Mouse (Mus musculus) limb, embryonic 12.5 days (tissue): ENCODE data around the gene Lig3. TPM values are rescaled to one million over a fixed set of nuclear protein-coding genes. Genes with fewer than 3 reads are reported as not detected.

Source experiments
- ATAC-seq: fragments of 200-750 bp; cut with Nextera tagmentation; 2 replicates; pipeline ENCODE4 v1.8.0; 2017; ENCODE audit warnings: low read depth, moderate TSS enrichment; ENCODE audit not compliant: insufficient number of reproducible peaks, insufficient read depth, low FRiP score, low TSS enrichment
- H3K27ac ChIP-seq: fragments of 300-500 bp; sonication (generic); 2 replicates; pipeline ENCODE4 v1.5.1; 2016; ENCODE audit warnings: mild to moderate bottlenecking, moderate library complexity
- H3K27me3 ChIP-seq: fragments of 300-500 bp; sonication (generic); 2 replicates; pipeline ENCODE4 v1.6.1; 2016; ENCODE audit warnings: mild to moderate bottlenecking, moderate library complexity
- H3K36me3 ChIP-seq: fragments of 300-500 bp; sonication (generic); 2 replicates; pipeline ENCODE4 v1.6.1; 2016; ENCODE audit warnings: mild to moderate bottlenecking, moderate library complexity
- H3K4me1 ChIP-seq: fragments of 300-500 bp; sonication (generic); replicated peaks from 2 replicates; pipeline ENCODE4 v1.6.1; 2016
- H3K4me2 ChIP-seq: fragments of 300-500 bp; sonication (generic); 2 replicates; pipeline ENCODE4 v1.6.1; 2016; ENCODE audit warnings: mild to moderate bottlenecking, moderate library complexity
- H3K4me3 ChIP-seq: fragments of 300-500 bp; sonication (generic); replicated peaks from 2 replicates; pipeline ENCODE4 v1.5.1; 2016; ENCODE audit warnings: mild to moderate bottlenecking
- H3K9ac ChIP-seq: fragments of 300-500 bp; sonication (generic); replicated peaks from 2 replicates; pipeline ENCODE4 v1.6.1; 2016; ENCODE audit warnings: mild to moderate bottlenecking, moderate library complexity
- H3K9me3 ChIP-seq: fragments of 300-500 bp; sonication (generic); 2 replicates; pipeline ENCODE4 v1.6.1; 2016; ENCODE audit warnings: mild to moderate bottlenecking, moderate library complexity
- WGBS: fragments of 180-500 bp; shearing (Covaris S2); methylation state at CpG from one replicate; pipeline ENCODE4 v1.1.7; 2016; 5-methylcytosine and 5-hydroxymethylcytosine counted together
- polyA plus RNA-seq: library from polyadenylated mRNA; unstranded; fragments of >200 nt; fragmentation: Nextera tagmentation; extraction: Ambion mirVana; gene quantifications from 2 replicates; pipeline ENCODE4 v1.2.1, GENCODE M21; 2016

Gene Lig3
- polyA plus RNA-seq, 1 experiment from 2014 or later, result 48.6 TPM

DNA sequence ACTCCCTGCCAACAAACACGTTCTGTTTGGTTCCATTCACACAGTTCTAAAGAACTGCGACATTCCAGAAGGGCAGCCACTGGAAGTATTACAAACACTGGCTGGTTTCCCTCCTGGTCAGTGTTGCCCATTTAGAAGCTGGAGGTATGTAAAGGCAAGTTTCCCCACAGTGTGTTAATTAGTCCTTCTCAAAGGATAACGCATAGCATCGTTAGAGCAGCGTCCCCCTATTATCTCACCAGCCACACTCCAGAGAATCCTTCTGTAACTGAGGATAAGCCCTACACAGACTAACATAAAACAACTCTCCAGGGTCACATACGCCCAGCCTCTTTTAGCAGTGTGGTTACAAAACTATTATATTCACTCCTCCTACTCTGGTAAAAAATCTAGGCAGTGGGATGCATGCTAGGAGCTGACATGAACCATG, 66.7 kb downstream of the Lig3 start:
- peak overlapping the region; percentile 56 for H3K27ac ChIP-seq
- H3K27me3 ChIP-seq, result peaks cover 4% of the 10 kb centered on the region; the same call in 1 of the 2 replicates
- H3K9me3 ChIP-seq, result no peaks in the 10 kb centered on the region
- no peak overlapping the region for H3K4me2 ChIP-seq
- H3K36me3 ChIP-seq, result no peaks in the 10 kb centered on the region
- H3K4me1 ChIP-seq, result peaks cover 44% of the 10 kb centered on the region
- H3K9ac ChIP-seq, result no peak overlapping the region
- WGBS, result 41% methylated on average over 6 of the region's 6 CpGs
- no peak overlapping the region for H3K4me3 ChIP-seq
- ATAC-seq, result no peak

DNA sequence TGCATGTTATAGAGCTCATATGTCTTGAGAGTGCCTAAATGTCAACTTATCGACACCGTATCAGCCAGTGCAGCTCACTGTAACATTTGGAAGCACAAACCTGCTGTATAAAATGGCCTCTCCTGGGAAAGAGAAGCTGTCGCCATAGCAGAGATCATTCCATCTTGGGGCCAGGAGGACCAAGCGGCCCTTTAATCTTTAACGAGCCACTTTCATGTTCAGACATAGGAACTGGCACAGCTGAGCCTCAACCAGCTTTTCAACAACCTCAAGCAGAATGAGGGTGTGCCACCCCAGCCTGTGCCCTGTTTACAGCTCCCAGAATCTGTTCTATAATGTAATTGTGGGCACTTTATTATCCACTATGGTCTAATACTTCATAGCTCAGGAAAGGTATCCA, 69.4 kb downstream of the Lig3 start:
- 0 out of 2 replicates have a peak overlapping the region, but pooled peaks have one; percentile 23 for H3K27ac ChIP-seq
- peaks cover 4% of the 10 kb centered on the region; the same call in 1 of the 2 replicates for H3K27me3 ChIP-seq
- no peaks in the 10 kb centered on the region for H3K36me3 ChIP-seq
- ATAC-seq, result no peak
- H3K4me1 ChIP-seq, result peaks cover 34% of the 10 kb centered on the region
- no peak overlapping the region for H3K9ac ChIP-seq
- 38% methylated on average over 5 of the region's 5 CpGs for WGBS
- H3K4me2 ChIP-seq, result no peak overlapping the region
- no peaks in the 10 kb centered on the region for H3K9me3 ChIP-seq
- no peak overlapping the region for H3K4me3 ChIP-seq

DNA sequence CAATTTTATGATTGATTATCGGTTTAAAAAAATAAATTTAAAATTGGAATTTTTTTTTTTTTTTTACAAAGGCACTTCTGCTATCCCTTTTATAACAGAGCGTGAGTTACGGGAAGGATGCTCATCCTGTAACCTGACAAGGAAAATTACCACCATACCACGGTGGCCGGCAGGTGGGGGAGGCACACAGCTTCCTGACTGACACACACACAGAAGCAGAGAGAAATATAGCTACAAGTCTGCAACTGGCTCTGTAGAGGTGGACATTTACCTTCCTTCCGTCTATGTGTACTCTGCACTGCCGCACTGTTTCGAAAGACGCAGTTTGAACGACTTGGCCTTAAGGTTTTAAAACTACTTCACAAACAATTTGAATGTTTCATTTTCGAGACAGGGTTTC, 71.2 kb downstream of the Lig3 start:
- H3K36me3 ChIP-seq, result peaks cover 4% of the 10 kb centered on the region; the same call in 1 of the 2 replicates
- 81% methylated on average over 11 of the region's 11 CpGs for WGBS
- H3K27me3 ChIP-seq, result no peaks in the 10 kb centered on the region
- no peaks in the 10 kb centered on the region for H3K9me3 ChIP-seq
- ATAC-seq, result no peak
- H3K4me2 ChIP-seq, result no peak overlapping the region
- no peak overlapping the region for H3K27ac ChIP-seq
- no peak overlapping the region for H3K4me3 ChIP-seq
- no peak overlapping the region for H3K9ac ChIP-seq
- peaks cover 23% of the 10 kb centered on the region for H3K4me1 ChIP-seq

DNA sequence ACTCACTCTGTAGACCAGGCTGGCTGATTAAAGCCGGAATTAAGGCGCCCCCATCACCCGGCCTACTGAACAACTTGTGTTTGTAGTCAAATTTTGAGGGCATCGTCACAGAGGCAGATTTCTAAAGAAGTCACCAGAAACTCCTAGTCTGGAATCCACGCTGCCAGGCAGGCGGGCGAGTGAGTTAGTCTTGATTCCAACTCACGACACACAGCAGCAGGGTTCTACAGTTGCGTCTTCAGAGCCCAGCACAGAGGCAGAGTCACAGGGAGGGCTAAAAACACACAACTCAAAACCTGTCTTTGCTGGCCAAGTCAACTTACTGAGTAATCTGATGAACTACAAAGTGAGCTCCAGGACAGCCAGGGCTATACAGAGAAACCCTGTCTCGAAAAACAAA, 71.6 kb downstream of the Lig3 start:
- H3K4me1 ChIP-seq, result peaks cover 19% of the 10 kb centered on the region
- no peak overlapping the region for H3K4me3 ChIP-seq
- H3K4me2 ChIP-seq, result no peak overlapping the region
- H3K36me3 ChIP-seq, result peaks cover 4% of the 10 kb centered on the region; the same call in 1 of the 2 replicates
- 82% methylated on average over 10 of the region's 10 CpGs for WGBS
- no peak overlapping the region for H3K9ac ChIP-seq
- no peaks in the 10 kb centered on the region for H3K9me3 ChIP-seq
- H3K27ac ChIP-seq, result no peak overlapping the region
- H3K27me3 ChIP-seq, result no peaks in the 10 kb centered on the region
- no peak for ATAC-seq

DNA sequence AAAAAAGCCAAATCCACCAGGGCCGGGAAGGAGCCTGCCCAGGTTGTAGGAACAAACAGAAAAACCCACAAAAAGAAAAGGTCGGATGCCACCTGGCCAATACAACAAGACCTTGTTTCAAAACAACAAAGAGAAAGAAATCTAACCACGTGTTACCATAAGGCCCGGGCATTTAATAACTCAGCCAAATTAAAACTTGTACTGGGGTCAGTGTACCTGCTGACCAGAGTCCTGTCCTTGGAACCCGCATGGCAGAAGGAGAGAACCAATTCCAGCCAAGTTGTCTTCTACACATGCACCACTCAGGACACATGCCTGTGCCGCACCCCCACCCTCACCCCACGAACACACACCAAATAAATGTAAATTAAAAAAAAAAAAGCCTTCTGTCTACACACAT, 72.0 kb downstream of the Lig3 start:
- H3K4me2 ChIP-seq, result no peak overlapping the region
- ATAC-seq, result no peak
- H3K9me3 ChIP-seq, result no peaks in the 10 kb centered on the region
- no peak overlapping the region for H3K4me3 ChIP-seq
- peaks cover 15% of the 10 kb centered on the region for H3K4me1 ChIP-seq
- H3K27me3 ChIP-seq, result no peaks in the 10 kb centered on the region
- WGBS, result 83% methylated on average over 7 of the region's 7 CpGs
- no peak overlapping the region for H3K9ac ChIP-seq
- no peak overlapping the region for H3K27ac ChIP-seq
- peaks cover 4% of the 10 kb centered on the region; the same call in 1 of the 2 replicates for H3K36me3 ChIP-seq

Other genes starting within 250 kb of the Lig3 start
- gene Cct6b, start 16.8 kb upstream of the Lig3 start, polyA plus RNA-seq, result 0.35 and 0.53 TPM in 2 replicates
- 42.5 and 42.9 TPM in 2 replicates for gene Zfp830, start 16.8 kb upstream of the Lig3 start, polyA plus RNA-seq
- 18.8 and 19.5 TPM in 2 replicates for gene Rffl, start 90.1 kb downstream of the Lig3 start, polyA plus RNA-seq
- 10.3 and 11.8 TPM in 2 replicates for gene Rad51d, start 109.5 kb downstream of the Lig3 start, polyA plus RNA-seq
- gene Fndc8, start 111.0 kb downstream of the Lig3 start, polyA plus RNA-seq, result 0.32 and 0.49 TPM in 2 replicates
- 39.9 and 46.3 TPM in 2 replicates for gene Nle1, start 127.3 kb downstream of the Lig3 start, polyA plus RNA-seq
- gene Unc45b, start 129.4 kb downstream of the Lig3 start, polyA plus RNA-seq, result 11.5 and 12.4 TPM in 2 replicates
- gene Slfn5, start 170.2 kb downstream of the Lig3 start, polyA plus RNA-seq, result 0.41 and 0.58 TPM in 2 replicates
- 18.7 and 19.0 TPM in 2 replicates for gene Slfn9, start 210.7 kb downstream of the Lig3 start, polyA plus RNA-seq
- 0.26 and 0.36 TPM in 2 replicates for gene Slfn8, start 239.7 kb downstream of the Lig3 start, polyA plus RNA-seq